8 mouse cellular contexts compared by ENCODE assay signal in the genomic region with DNA sequence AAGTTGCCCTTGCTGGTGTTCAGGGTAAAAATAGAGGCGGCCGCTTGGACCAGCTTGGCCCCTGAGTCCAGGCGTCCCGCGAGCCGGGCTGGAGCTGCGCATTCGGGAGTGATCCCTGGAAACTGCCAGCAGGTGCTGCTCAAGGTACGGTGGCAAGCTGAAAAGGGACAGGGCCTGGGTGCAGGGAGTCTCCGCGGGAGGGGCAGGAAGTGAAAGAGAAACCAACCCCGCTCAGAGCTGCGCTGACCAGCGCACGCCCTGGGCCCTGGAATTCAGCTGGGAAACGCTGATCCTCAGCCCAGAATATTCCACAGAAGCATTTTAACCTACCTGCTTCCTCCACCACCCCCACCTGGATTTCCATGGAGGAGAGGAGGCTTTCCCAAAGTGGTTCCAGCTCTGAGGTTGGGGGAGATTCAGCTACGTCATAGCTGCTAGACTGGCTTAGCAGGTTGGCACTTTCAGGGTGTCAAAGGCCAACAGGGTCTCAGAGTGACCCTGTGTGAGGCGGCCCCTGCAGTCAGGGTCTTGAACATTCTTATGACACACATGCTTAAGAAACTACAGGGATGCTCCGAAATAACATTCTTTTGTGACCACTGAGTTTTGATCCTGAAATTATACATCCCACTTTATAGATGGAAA. TPM values are rescaled to one million over a fixed set of nuclear protein-coding genes. Genes with fewer than 3 reads are reported as not detected.
A peak's percentile ranks its signal among the peaks of the same experiment; 100 is the strongest.
DNase-seq lines count a peak whose midpoint lies in the region; ATAC-seq lines count a peak whose summit lies in the region.

No protein-coding gene starts in this region.

- peak overlapping the region; percentile 66 for H3K27ac ChIP-seq in embryonic facial prominence, embryonic 13.5 days
- H3K27ac ChIP-seq in heart, embryonic 10.5 days = peak overlapping the region; percentile 82
- H3K27ac ChIP-seq in liver, embryonic 12.5 days = no peak overlapping the region

- H3K9ac ChIP-seq in embryonic facial prominence, embryonic 13.5 days = peak overlapping the region; percentile 78
- H3K9ac ChIP-seq in liver, embryonic 12.5 days = no peak overlapping the region

- peak overlapping the region; percentile 90 for H3K4me2 ChIP-seq in embryonic facial prominence, embryonic 13.5 days
- peak overlapping the region; percentile 65 for H3K4me2 ChIP-seq in liver, embryonic 12.5 days

- H3K27me3 ChIP-seq in embryonic facial prominence, embryonic 13.5 days = peaks cover 22% of the 10 kb centered on the region
- peaks cover 29% of the 10 kb centered on the region; the same call in 1 of the 2 replicates for H3K27me3 ChIP-seq in heart, embryonic 10.5 days (ENCODE audit: insufficient read depth, poor library complexity, severe bottlenecking)
- peaks cover 53% of the 10 kb centered on the region for H3K27me3 ChIP-seq in liver, embryonic 12.5 days (replicated peaks)
- no peaks in the 10 kb centered on the region for H3K27me3 ChIP-seq in splenic B cell, adult 2 months (ENCODE audit: control insufficient read depth, insufficient read depth, low read length, poor library complexity, severe bottlenecking)

- peak overlapping the region; percentile 53 for H3K4me3 ChIP-seq in embryonic facial prominence, embryonic 13.5 days
- peak overlapping the region; percentile 69 for H3K4me3 ChIP-seq in heart, embryonic 10.5 days
- H3K4me3 ChIP-seq in liver, embryonic 12.5 days = peak overlapping the region; percentile 46

- peak; percentile 89 for DNase-seq in 3134 (ENCODE audit: extremely low read depth, insufficient read length, low spot score)
- peak; percentile 88 for DNase-seq in adrenal gland, postnatal 14 days
- peak; percentile 88 for DNase-seq in heart, embryonic 10.5 days (ENCODE audit: low spot score)
- DNase-seq in kidney, adult 9 months = peak; percentile 82
- peak; percentile 55 for DNase-seq in splenic B cell, adult 2 months (ENCODE audit: low read depth, low spot score)

- 4% methylated on average over 19 of the region's 19 CpGs for WGBS in embryonic facial prominence, embryonic 13.5 days
- WGBS in heart, embryonic 10.5 days = 4% methylated on average over 19 of the region's 19 CpGs
- 3% methylated on average over 19 of the region's 19 CpGs for WGBS in liver, embryonic 12.5 days (ENCODE audit: insufficient replicate concordance)

- H3K36me3 ChIP-seq in embryonic facial prominence, embryonic 13.5 days = no peaks in the 10 kb centered on the region
- H3K36me3 ChIP-seq in heart, embryonic 10.5 days = no peaks in the 10 kb centered on the region
- no peaks in the 10 kb centered on the region for H3K36me3 ChIP-seq in liver, embryonic 12.5 days
- no peaks in the 10 kb centered on the region for H3K36me3 ChIP-seq in splenic B cell, adult 2 months (ENCODE audit: control insufficient read depth, insufficient read depth, low read length, poor library complexity, severe bottlenecking)

- peak; percentile 75 for ATAC-seq in embryonic facial prominence, embryonic 13.5 days (ENCODE audit: insufficient number of reproducible peaks, insufficient read depth, low FRiP score, low TSS enrichment, low read depth)
- peak; percentile 78 for ATAC-seq in liver, embryonic 12.5 days
- peak; percentile 84 for ATAC-seq in monocyte, adult 5-6 weeks (replicated peaks; ENCODE audit: insufficient number of reproducible peaks, low FRiP score, low TSS enrichment, poor library complexity, severe bottlenecking)

- peaks cover 26% of the 10 kb centered on the region for H3K4me1 ChIP-seq in embryonic facial prominence, embryonic 13.5 days
- H3K4me1 ChIP-seq in heart, embryonic 10.5 days = peaks cover 9% of the 10 kb centered on the region; the same call in 1 of the 2 replicates
- no peaks in the 10 kb centered on the region for H3K4me1 ChIP-seq in liver, embryonic 12.5 days

- H3K9me3 ChIP-seq in embryonic facial prominence, embryonic 13.5 days = no peaks in the 10 kb centered on the region
- H3K9me3 ChIP-seq in heart, embryonic 10.5 days = no peaks in the 10 kb centered on the region
- no peaks in the 10 kb centered on the region for H3K9me3 ChIP-seq in liver, embryonic 12.5 days (replicated peaks)

RNA-seq across cellular contexts. Expression of gene Inhba, which starts 0.7 kb away (rescaled TPM):
- total RNA-seq in adrenal gland, postnatal 14 days (2021) = 1.8 and 2.3 TPM in 2 replicates
- 31.1 and 31.9 TPM in 2 replicates for polyA plus RNA-seq in embryonic facial prominence, embryonic 13.5 days (2015; fragmentation: Nextera tagmentation; extraction: Ambion mirVana)
- 4.1 and 5.5 TPM in 2 replicates for polyA plus RNA-seq in heart, embryonic 10.5 days (2016; fragmentation: Nextera tagmentation; extraction: Ambion mirVana)
- 0.62 and 0.73 TPM in 2 replicates for polyA plus RNA-seq in liver, embryonic 12.5 days (2016; fragmentation: Nextera tagmentation; extraction: Ambion mirVana)
- 0.10 to 0.32 TPM in 2 of 3 replicates, not detected in the other for total RNA-seq in monocyte, adult 5-6 weeks (2017)
